Mouse (Mus musculus) intestine, embryonic 16.5 days (tissue): Measurements from ENCODE around the gene Lcorl. TPM values are rescaled to one million over a fixed set of nuclear protein-coding genes. Genes with fewer than 3 reads are reported as not detected.
A peak's percentile ranks its signal among the peaks of the same experiment; 100 is the strongest.

Source experiments
- ATAC-seq: fragments of 200-750 bp; cut with Nextera tagmentation; 2 replicates; pipeline ENCODE4 v1.8.0; 2017; ENCODE audit warnings: moderate TSS enrichment, moderate library complexity
- H3K27ac ChIP-seq: fragments of 300-500 bp; sonication (generic); 2 replicates; pipeline ENCODE4 v1.5.1; 2014; ENCODE audit warnings: mild to moderate bottlenecking, low read length
- H3K27me3 ChIP-seq: fragments of 300-500 bp; sonication (generic); replicated peaks from 2 replicates; pipeline ENCODE4 v1.6.1; 2014; ENCODE audit warnings: low read length, control low read depth, mixed read lengths; ENCODE audit not compliant: control insufficient read depth, insufficient read depth
- H3K36me3 ChIP-seq: fragments of 300-500 bp; sonication (generic); 2 replicates; pipeline ENCODE4 v1.6.1; 2014; ENCODE audit warnings: low read length, control low read depth; ENCODE audit not compliant: control insufficient read depth, insufficient read depth
- H3K4me1 ChIP-seq: fragments of 300-500 bp; sonication (generic); 2 replicates; pipeline ENCODE4 v1.6.1; 2014; ENCODE audit warnings: low read length, control low read depth, mixed read lengths; ENCODE audit not compliant: control insufficient read depth, insufficient read depth
- H3K4me2 ChIP-seq: fragments of 300-500 bp; sonication (generic); 2 replicates; pipeline ENCODE4 v1.6.1; 2014; ENCODE audit warnings: low read depth, low read length, control low read depth
- H3K4me3 ChIP-seq: fragments of 300-500 bp; sonication (generic); 2 replicates; pipeline ENCODE4 v1.5.1; 2014; ENCODE audit warnings: mild to moderate bottlenecking, low read length
- H3K9ac ChIP-seq: fragments of 300-500 bp; sonication (generic); 2 replicates; pipeline ENCODE4 v1.6.1; 2014; ENCODE audit warnings: low read depth, low read length
- H3K9me3 ChIP-seq: fragments of 300-500 bp; sonication (generic); 2 replicates; pipeline ENCODE4 v1.6.1; 2016; ENCODE audit warnings: low read length, control low read depth; ENCODE audit not compliant: control insufficient read depth
- WGBS: fragments of 180-500 bp; shearing (Covaris S2); extraction: QIAGEN DNeasy Blood & Tissue Kit; methylation state at CpG from one replicate; pipeline ENCODE4 v1.1.7; 2014; 5-methylcytosine and 5-hydroxymethylcytosine counted together
- polyA plus RNA-seq: library from polyadenylated mRNA; unstranded; fragments of >200 nt; fragmentation: Nextera tagmentation; extraction: Ambion mirVana; gene quantifications from 2 replicates; pipeline ENCODE4 v1.2.1, GENCODE M21; 2015

The Lcorl gene
- polyA plus RNA-seq, 1 experiment from 2014 or later: 22.9 TPM

DNA sequence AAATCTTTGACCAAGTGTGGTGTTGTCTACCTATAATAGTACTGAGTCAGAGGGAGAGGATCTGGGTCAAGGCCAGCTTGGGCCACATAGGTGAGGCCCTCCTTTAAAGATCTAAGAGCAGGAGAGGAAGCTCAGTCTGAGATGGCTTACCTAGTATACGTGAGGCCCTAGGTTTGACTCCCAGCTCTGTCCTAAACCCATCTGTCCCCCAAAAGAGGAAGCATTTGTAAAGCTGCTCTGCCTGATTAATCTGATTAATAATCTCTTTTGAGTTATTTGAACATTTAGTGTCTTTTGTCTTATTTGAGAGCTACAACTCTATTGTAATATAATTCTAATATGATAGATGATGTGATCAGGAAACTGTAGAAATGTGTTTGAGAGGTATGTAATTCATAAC, 174.0 kb downstream of the Lcorl start:
- Histone ChIP-seq H3K4me2 (no peak overlapping the region), H3K27me3 (no peaks in the 10 kb centered on the region), H3K4me1 (no peaks in the 10 kb centered on the region), H3K36me3 (no peaks in the 10 kb centered on the region), H3K9ac (no peak overlapping the region), H3K27ac (no peak overlapping the region), H3K4me3 (no peak overlapping the region), H3K9me3 (no peaks in the 10 kb centered on the region)
- WGBS: 91% methylated on average over 1 of the region's 1 CpGs
- ATAC-seq: no peak

DNA sequence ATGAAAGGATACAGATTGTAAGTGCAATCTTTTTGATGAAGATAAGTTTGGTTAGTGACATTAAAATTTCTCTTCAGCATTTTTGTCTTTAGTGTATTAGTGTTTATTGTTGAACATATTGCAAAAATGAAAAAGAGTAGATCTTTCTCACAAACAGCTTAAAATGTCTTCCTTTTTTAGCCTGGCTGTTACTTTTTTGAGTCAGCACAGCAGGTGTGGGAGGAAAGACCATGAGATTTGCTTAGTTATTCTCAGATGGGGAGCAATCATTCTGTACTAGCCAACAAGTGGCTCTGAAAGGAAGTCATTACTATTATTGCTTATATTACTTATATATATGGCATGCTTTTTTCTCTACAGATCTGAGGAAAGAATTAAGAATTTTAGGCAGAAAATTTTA, 177.5 kb downstream of the Lcorl start:
- no peaks in the 10 kb centered on the region for H3K36me3 ChIP-seq
- ATAC-seq: no peak
- no peak overlapping the region for H3K4me3 ChIP-seq
- H3K27ac ChIP-seq: no peak overlapping the region
- no peak overlapping the region for H3K4me2 ChIP-seq
- H3K27me3 ChIP-seq: no peaks in the 10 kb centered on the region
- H3K9ac ChIP-seq: no peak overlapping the region
- H3K4me1 ChIP-seq: no peaks in the 10 kb centered on the region
- no peaks in the 10 kb centered on the region for H3K9me3 ChIP-seq

DNA sequence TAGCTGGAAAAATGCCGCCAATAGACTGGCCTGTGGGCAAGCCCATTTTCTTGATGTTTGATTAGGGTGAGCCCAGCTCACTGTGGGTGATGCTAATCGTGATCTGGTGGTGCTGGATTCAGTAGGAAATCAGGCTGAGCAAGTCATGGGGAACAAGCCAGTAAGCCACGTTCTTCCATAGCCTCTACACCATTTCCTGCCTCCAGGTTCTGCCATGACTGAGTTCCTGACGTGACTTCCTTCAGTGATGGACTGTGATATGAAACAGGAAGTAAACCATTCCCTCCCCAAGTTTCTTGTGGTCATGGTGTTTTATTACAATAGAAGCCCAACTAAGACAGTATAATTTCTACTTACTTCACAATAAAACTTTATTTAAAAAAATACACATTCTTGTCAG, 179.8 kb downstream of the Lcorl start:
- H3K36me3 ChIP-seq: no peaks in the 10 kb centered on the region
- no peaks in the 10 kb centered on the region for H3K9me3 ChIP-seq
- no peak overlapping the region for H3K27ac ChIP-seq
- no peaks in the 10 kb centered on the region for H3K27me3 ChIP-seq
- H3K4me3 ChIP-seq: no peak overlapping the region
- ATAC-seq: no peak
- H3K4me2 ChIP-seq: no peak overlapping the region
- 80% methylated on average over 4 of the region's 4 CpGs for WGBS
- H3K9ac ChIP-seq: no peak overlapping the region
- no peaks in the 10 kb centered on the region for H3K4me1 ChIP-seq

GRCm38 (mm10) chr5:45675032-45675431, 182.4 kb downstream of the Lcorl start:
- no peak for ATAC-seq
- Histone ChIP-seq H3K9ac (no peak overlapping the region), H3K4me2 (no peak overlapping the region), H3K9me3 (no peaks in the 10 kb centered on the region), H3K27ac (no peak overlapping the region), H3K4me1 (0 out of 2 replicates have a peak, but pooled peaks cover 2% of the 10 kb centered on the region), H3K36me3 (no peaks in the 10 kb centered on the region), H3K4me3 (no peak overlapping the region), H3K27me3 (no peaks in the 10 kb centered on the region)
- WGBS: 90% methylated on average over 1 of the region's 1 CpGs

GRCm38 (mm10) chr5:45670894-45671494, 186.4 kb downstream of the Lcorl start:
- ATAC-seq: no peak
- Histone ChIP-seq H3K27me3 (no peaks in the 10 kb centered on the region), H3K27ac (no peak overlapping the region), H3K9me3 (no peaks in the 10 kb centered on the region), H3K9ac (no peak overlapping the region), H3K4me1 (peaks cover 6% of the 10 kb centered on the region), H3K4me2 (peak overlapping the region; percentile 46), H3K4me3 (0 out of 2 replicates have a peak overlapping the region, but pooled peaks have one; percentile 21), H3K36me3 (no peaks in the 10 kb centered on the region)
- WGBS: 46% methylated on average over 5 of the region's 5 CpGs

GRCm38 (mm10) chr5:45670280-45670670, 187.1 kb downstream of the Lcorl start:
- ATAC-seq: no peak
- Histone ChIP-seq H3K36me3 (no peaks in the 10 kb centered on the region), H3K4me1 (peaks cover 6% of the 10 kb centered on the region), H3K9ac (peak overlapping the region; percentile 82), H3K4me2 (peak overlapping the region; percentile 45), H3K27me3 (no peaks in the 10 kb centered on the region), H3K9me3 (no peaks in the 10 kb centered on the region), H3K27ac (peak overlapping the region; percentile 85), H3K4me3 (peak overlapping the region; percentile 79)
- under 1% methylated on average over 13 of the region's 13 CpGs for WGBS

DNA sequence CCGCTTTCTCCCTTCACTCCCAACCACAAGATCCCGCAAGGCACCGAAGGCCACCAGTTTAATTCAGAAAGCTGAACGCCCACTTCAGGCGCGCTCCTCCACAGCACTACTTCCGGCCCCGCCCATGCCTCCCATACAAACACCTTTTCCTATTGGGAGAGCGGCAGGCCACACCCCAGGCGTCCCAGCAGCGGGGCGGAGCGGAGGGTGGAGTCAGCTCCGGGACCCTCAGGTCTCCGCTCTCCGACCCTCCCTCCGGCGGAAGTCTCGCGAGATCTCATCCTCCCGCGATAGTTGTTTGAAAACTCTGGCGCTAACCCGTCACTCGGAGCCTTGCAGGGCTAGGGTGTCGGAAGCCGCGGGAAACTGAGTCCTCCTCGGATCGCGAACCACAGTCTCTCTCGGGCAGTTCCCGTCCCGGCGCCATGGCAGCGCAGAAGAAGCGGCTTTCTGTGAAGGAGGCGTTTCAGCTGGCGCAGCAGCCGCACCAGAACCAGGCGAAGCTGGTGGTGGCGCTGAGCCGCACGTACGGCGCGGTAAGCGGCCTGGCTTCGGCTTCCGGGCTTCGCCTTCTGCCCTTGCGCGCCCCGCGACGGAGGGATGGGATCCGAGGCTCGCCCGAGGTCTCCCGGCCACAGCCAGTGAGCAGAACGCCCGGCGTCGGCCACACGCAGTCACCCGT, 187.7 kb downstream of the Lcorl start, which contains the start of gene Ncapg:
Ncapg (plus strand) TSS at position 322 of the 682 bp plus-strand sequence.
- peak; percentile 100 for ATAC-seq
- no peaks in the 10 kb centered on the region for H3K9me3 ChIP-seq
- H3K4me1 ChIP-seq: peaks cover 6% of the 10 kb centered on the region
- H3K4me3 ChIP-seq: peak within 1 kb of the TSS; percentile 79
- H3K36me3 ChIP-seq: no peaks in the 10 kb centered on the region
- peak within 1 kb of the TSS; percentile 82 for H3K9ac ChIP-seq
- H3K4me2 ChIP-seq: peak within 1 kb of the TSS; percentile 66
- WGBS: under 1% methylated on average over 66 of the region's 66 CpGs
- peak within 1 kb of the TSS; percentile 85 for H3K27ac ChIP-seq
- no peaks in the 10 kb centered on the region for H3K27me3 ChIP-seq

DNA sequence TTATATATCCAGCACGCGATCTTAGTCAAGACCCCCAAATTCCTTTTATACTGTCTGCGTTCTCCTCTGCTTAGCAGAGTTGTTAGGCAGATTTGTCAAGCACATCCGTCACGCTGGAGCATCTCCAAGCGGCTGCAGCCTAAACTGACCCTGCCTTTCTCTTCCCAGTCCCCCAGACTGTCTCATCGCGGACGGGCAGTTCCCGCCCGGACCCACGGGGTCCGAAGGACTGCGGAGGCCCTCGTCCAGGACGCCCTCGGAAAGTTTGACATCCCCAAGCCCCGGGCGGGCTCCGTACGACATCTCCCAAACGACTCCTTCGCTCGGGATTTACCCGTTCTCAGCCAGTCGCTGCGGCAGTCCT, 188.2 kb downstream of the Lcorl start:
- Histone ChIP-seq H3K9me3 (no peaks in the 10 kb centered on the region), H3K9ac (peak overlapping the region; percentile 68), H3K4me3 (peak overlapping the region; percentile 79), H3K36me3 (no peaks in the 10 kb centered on the region), H3K27me3 (no peaks in the 10 kb centered on the region), H3K4me1 (peaks cover 6% of the 10 kb centered on the region), H3K27ac (peak overlapping the region; percentile 81), H3K4me2 (peak overlapping the region; percentile 66)
- ATAC-seq: peak; percentile 74
- WGBS: under 1% methylated on average over 27 of the region's 27 CpGs

DNA sequence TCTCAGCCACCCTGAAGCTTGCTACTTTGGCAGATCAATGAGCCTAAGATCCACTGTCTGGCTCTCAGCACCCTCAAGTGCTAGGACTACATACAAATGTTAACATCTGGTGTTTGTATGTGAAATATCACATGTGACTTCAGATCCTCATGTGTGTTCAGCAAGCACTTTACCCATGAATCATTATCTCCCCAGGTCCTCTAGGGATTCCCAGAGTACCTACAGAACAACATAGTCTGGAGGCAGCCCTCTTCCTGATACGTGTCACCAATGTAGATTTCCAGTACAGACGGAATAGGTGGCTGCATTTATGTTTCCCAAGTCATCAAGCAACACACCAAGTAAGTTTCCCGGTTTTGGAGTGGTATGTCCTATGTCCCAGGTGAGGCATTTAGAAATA, 188.6 kb downstream of the Lcorl start:
- peak; percentile 29 for ATAC-seq

More for the DNA sequence above, 188.6 kb downstream of the Lcorl start:
- H3K36me3 ChIP-seq: no peaks in the 10 kb centered on the region
- peak overlapping the region; percentile 81 for H3K27ac ChIP-seq
- H3K4me1 ChIP-seq: peaks cover 6% of the 10 kb centered on the region
- WGBS: under 1% methylated on average over 3 of the region's 3 CpGs
- H3K9me3 ChIP-seq: no peaks in the 10 kb centered on the region
- H3K4me3 ChIP-seq: peak overlapping the region; percentile 79
- peak overlapping the region; percentile 68 for H3K9ac ChIP-seq
- peak overlapping the region; percentile 66 for H3K4me2 ChIP-seq
- no peaks in the 10 kb centered on the region for H3K27me3 ChIP-seq
